Mouse (Mus musculus): ENCODE results near the gene Mroh2a. TPM values are rescaled to one million over a fixed set of nuclear protein-coding genes. Genes with fewer than 3 reads are reported as not detected.

The Mroh2a gene
- polyA plus RNA-seq, 1 experiment from 2014 or later: 0.93 TPM

GRCm38 (mm10) chr1:88272851-88273250, 46.1 kb downstream of the Mroh2a start:
- H3K36me3 ChIP-seq: peaks cover 78% of the 10 kb centered on the region
- H3K27ac ChIP-seq: no peak overlapping the region
- H3K4me3 ChIP-seq: no peak overlapping the region
- peaks cover 19% of the 10 kb centered on the region for H3K4me1 ChIP-seq (replicated peaks)
- WGBS: 69% methylated on average over 4 of the region's 4 CpGs
- no peaks in the 10 kb centered on the region for H3K27me3 ChIP-seq (ENCODE audit: insufficient read depth, poor library complexity, severe bottlenecking)
- DNase-seq (ENCODE audit: low spot score): no peak
- H3K9me3 ChIP-seq: peaks cover 43% of the 10 kb centered on the region

GRCm38 (mm10) chr1:88273326-88273725, 46.5 kb downstream of the Mroh2a start:
- peaks cover 74% of the 10 kb centered on the region for H3K36me3 ChIP-seq
- DNase-seq (ENCODE audit: low spot score): no peak

GRCm38 (mm10) chr1:88273832-88274231, 47.0 kb downstream of the Mroh2a start:
- WGBS: 82% methylated on average over 4 of the region's 4 CpGs
- Histone ChIP-seq H3K4me3 (no peak overlapping the region), H3K4me1 (replicated peaks) (peaks cover 19% of the 10 kb centered on the region), H3K36me3 (peaks cover 69% of the 10 kb centered on the region), H3K27me3 (ENCODE audit: insufficient read depth, poor library complexity, severe bottlenecking) (no peaks in the 10 kb centered on the region), H3K9me3 (peaks cover 43% of the 10 kb centered on the region), H3K27ac (no peak overlapping the region)
- no peak for DNase-seq (ENCODE audit: low spot score)

More at GRCm38 (mm10) chr1:88273326-88273725, 46.5 kb downstream of the Mroh2a start:
- H3K4me3 ChIP-seq: no peak overlapping the region
- no peak overlapping the region for H3K27ac ChIP-seq
- H3K4me1 ChIP-seq (replicated peaks): peaks cover 19% of the 10 kb centered on the region
- no peaks in the 10 kb centered on the region for H3K27me3 ChIP-seq (ENCODE audit: insufficient read depth, poor library complexity, severe bottlenecking)
- WGBS: 96% methylated on average over 3 of the region's 3 CpGs
- peaks cover 43% of the 10 kb centered on the region for H3K9me3 ChIP-seq

- no peaks in the 10 kb centered on the region for H3K27me3 ChIP-seq (ENCODE audit: insufficient read depth, poor library complexity, severe bottlenecking)
- peaks cover 19% of the 10 kb centered on the region for H3K4me1 ChIP-seq (replicated peaks)
- H3K36me3 ChIP-seq: peaks cover 62% of the 10 kb centered on the region
- 75% methylated on average over 11 of the region's 11 CpGs for WGBS
- no peak for DNase-seq (ENCODE audit: low spot score)
- no peak overlapping the region for H3K27ac ChIP-seq
- no peak overlapping the region for H3K4me3 ChIP-seq
- peaks cover 43% of the 10 kb centered on the region for H3K9me3 ChIP-seq
These were observed 47.7 kb downstream of the Mroh2a start for GRCm38 (mm10) chr1:88274371-88275077.

GRCm38 (mm10) chr1:88275078-88275680, 48.4 kb downstream of the Mroh2a start:
- Histone ChIP-seq H3K4me1 (replicated peaks) (peaks cover 19% of the 10 kb centered on the region), H3K27me3 (ENCODE audit: insufficient read depth, poor library complexity, severe bottlenecking) (no peaks in the 10 kb centered on the region), H3K4me3 (0 out of 2 replicates have a peak overlapping the region, but pooled peaks have one; percentile 57), H3K36me3 (peaks cover 55% of the 10 kb centered on the region), H3K27ac (no peak overlapping the region), H3K9me3 (peaks cover 43% of the 10 kb centered on the region)
- no peak for DNase-seq (ENCODE audit: low spot score)
- 70% methylated on average over 13 of the region's 13 CpGs for WGBS

- 71% methylated on average over 13 of the region's 13 CpGs for WGBS
- Histone ChIP-seq H3K27me3 (ENCODE audit: insufficient read depth, poor library complexity, severe bottlenecking) (no peaks in the 10 kb centered on the region), H3K27ac (peak overlapping the region; percentile 90), H3K36me3 (peaks cover 51% of the 10 kb centered on the region), H3K4me1 (replicated peaks) (peaks cover 19% of the 10 kb centered on the region), H3K4me3 (peak overlapping the region; percentile 57), H3K9me3 (peaks cover 46% of the 10 kb centered on the region)
- no peak for DNase-seq (ENCODE audit: low spot score)
These were observed 49.1 kb downstream of the Mroh2a start for GRCm38 (mm10) chr1:88275698-88276523.

GRCm38 (mm10) chr1:88276524-88277097, 49.8 kb downstream of the Mroh2a start:
- Histone ChIP-seq H3K27ac (peak overlapping the region; percentile 90), H3K27me3 (ENCODE audit: insufficient read depth, poor library complexity, severe bottlenecking) (no peaks in the 10 kb centered on the region), H3K9me3 (peaks cover 47% of the 10 kb centered on the region), H3K36me3 (peaks cover 45% of the 10 kb centered on the region), H3K4me3 (peak overlapping the region; percentile 57), H3K4me1 (replicated peaks) (peaks cover 19% of the 10 kb centered on the region)
- 39% methylated on average over 10 of the region's 10 CpGs for WGBS
- DNase-seq (ENCODE audit: low spot score): peak; percentile 45

- peaks cover 19% of the 10 kb centered on the region for H3K4me1 ChIP-seq (replicated peaks)
- peak within 1 kb of the TSS; percentile 90 for H3K27ac ChIP-seq
- peak within 1 kb of the TSS; percentile 57 for H3K4me3 ChIP-seq
- DNase-seq (ENCODE audit: low spot score): peak; percentile 100
- under 1% methylated on average over 50 of the region's 50 CpGs for WGBS
- peaks cover 38% of the 10 kb centered on the region for H3K36me3 ChIP-seq
- peaks cover 49% of the 10 kb centered on the region for H3K9me3 ChIP-seq
- no peaks in the 10 kb centered on the region for H3K27me3 ChIP-seq (ENCODE audit: insufficient read depth, poor library complexity, severe bottlenecking)
These were observed 50.5 kb downstream of the Mroh2a start, which contains the start of the genes Hjurp and Trpm8 for GRCm38 (mm10) chr1:88277098-88277817. Hjurp (minus strand) TSS chr1:88277633. Trpm8 (plus strand) TSS chr1:88277661.

GRCm38 (mm10) chr1:88277818-88278511, 51.2 kb downstream of the Mroh2a start:
- 68% methylated on average over 18 of the region's 18 CpGs for WGBS
- peaks cover 56% of the 10 kb centered on the region for H3K9me3 ChIP-seq
- peaks cover 31% of the 10 kb centered on the region for H3K36me3 ChIP-seq
- peak overlapping the region; percentile 90 for H3K27ac ChIP-seq
- peak; percentile 48 for DNase-seq (ENCODE audit: low spot score)
- peaks cover 19% of the 10 kb centered on the region for H3K4me1 ChIP-seq (replicated peaks)
- H3K27me3 ChIP-seq (ENCODE audit: insufficient read depth, poor library complexity, severe bottlenecking): no peaks in the 10 kb centered on the region
- H3K4me3 ChIP-seq: peak overlapping the region; percentile 57

GRCm38 (mm10) chr1:88279111-88280005, 52.6 kb downstream of the Mroh2a start:
- Histone ChIP-seq H3K36me3 (peaks cover 17% of the 10 kb centered on the region), H3K9me3 (peaks cover 68% of the 10 kb centered on the region), H3K27ac (no peak overlapping the region), H3K27me3 (ENCODE audit: insufficient read depth, poor library complexity, severe bottlenecking) (no peaks in the 10 kb centered on the region), H3K4me1 (replicated peaks) (peaks cover 19% of the 10 kb centered on the region), H3K4me3 (no peak overlapping the region)
- WGBS: 71% methylated on average over 9 of the region's 9 CpGs
- DNase-seq (ENCODE audit: low spot score): no peak

All from hindbrain, embryonic 10.5 days (tissue).